Mouse (Mus musculus): Measurements from ENCODE around the gene Slc28a2.
A peak's percentile ranks its signal among the peaks of the same experiment; 100 is the strongest.
"Not testable (repeated sequence)": the region's sequence is repeated elsewhere in the genome, so short reads cannot be mapped to it uniquely, and the experiment has no call there.

The Slc28a2 gene

GRCm38 (mm10) chr2:122467351-122468013 is 41.2 kb downstream of the Slc28a2 start:
- peak; percentile 84 for DNase-seq (ENCODE audit: low spot score)

GRCm38 (mm10) chr2:122469221-122469620 is 42.9 kb downstream of the Slc28a2 start:
- no peak for DNase-seq (ENCODE audit: low spot score)

GRCm38 (mm10) chr2:122476585-122476984 is 50.3 kb downstream of the Slc28a2 start:
- no peak for DNase-seq (ENCODE audit: low spot score)

GRCm38 (mm10) chr2:122483787-122484186 is 57.5 kb downstream of the Slc28a2 start:
- not testable (repeated sequence) for DNase-seq (ENCODE audit: low spot score)

- no peak for DNase-seq (ENCODE audit: low spot score)
Observed at GRCm38 (mm10) chr2:122484641-122485040, 58.4 kb downstream of the Slc28a2 start, which contains the start of gene Gm14085. Gm14085 (plus strand) TSS chr2:122484941.

- DNase-seq (ENCODE audit: low spot score), result not testable (repeated sequence)
Observed at GRCm38 (mm10) chr2:122485654-122486053, 59.4 kb downstream of the Slc28a2 start.

- DNase-seq (ENCODE audit: low spot score), result not testable (repeated sequence)
Observed at GRCm38 (mm10) chr2:122486122-122486521, 59.8 kb downstream of the Slc28a2 start.

- no peak for DNase-seq (ENCODE audit: low spot score)
Observed at GRCm38 (mm10) chr2:122486674-122487073, 60.4 kb downstream of the Slc28a2 start.

Measured in c-Kit-positive CD71-positive TER-119-positive erythroid progenitor cells, embryonic 14.5 days (primary cell).